Mouse (Mus musculus): ENCODE data around the gene Gpr50. TPM values are rescaled to one million over a fixed set of nuclear protein-coding genes. Genes with fewer than 3 reads are reported as not detected.

The Gpr50 gene
- polyA plus RNA-seq, 1 experiment from 2014 or later: 2.1 TPM

Other genes with a start within 250 kb of the Gpr50 start
- gene Cd99l2, start 170.8 kb upstream of the Gpr50 start, polyA plus RNA-seq (2014; fragmentation: Nextera tagmentation; extraction: Ambion mirVana): 26.4 and 28.5 TPM in 2 replicates
- gene Hmgb3, start 107.7 kb upstream of the Gpr50 start, polyA plus RNA-seq (2014; fragmentation: Nextera tagmentation; extraction: Ambion mirVana): 134 and 138 TPM in 2 replicates
- gene Vma21, start 152.3 kb downstream of the Gpr50 start, polyA plus RNA-seq (2014; fragmentation: Nextera tagmentation; extraction: Ambion mirVana): 39.5 and 44.0 TPM in 2 replicates

Measured in heart, embryonic 14.5 days (tissue).